Mouse (Mus musculus): ENCODE results near the gene Fkbpl.

GRCm38 (mm10) chr17:34653746-34654285, 9.3 kb downstream of the Fkbpl start:
- TF ChIP-seq EP300 (IDR thresholded peaks at IDR 0.05; ENCODE audit: low read depth) (no peak), CTCF (IDR thresholded peaks at IDR 0.05; ENCODE audit: low read depth) (peak; percentile 86)

All from liver, postnatal 0 days (tissue).